9 mouse cellular contexts compared by ENCODE assay signal in genomic region chr4:107223225-107224204, GRCm38 (mm10). TPM values are rescaled to one million over a fixed set of nuclear protein-coding genes. Genes with fewer than 3 reads are reported as not detected.
DNase-seq lines count a peak whose midpoint lies in the region; ATAC-seq lines count a peak whose summit lies in the region.
"Had no signal": no experiment of that assay in that cellular context is flagged by ENCODE, and none has a peak within 500 bp of the region (broad histone marks: within the 10 kb centered on the region; RNA-seq: fewer than 3 reads in every experiment).

No protein-coding gene starts in this region.

- intact Hi-C loops in gastrocnemius, postnatal 36 days (cut with DNase I): no loop called here

- peak; percentile 16 for DNase-seq in cerebellum, adult 11-12 months
- peak; percentile 29 for DNase-seq in spleen, adult 12 weeks (ENCODE audit: low spot score)
- no peak for DNase-seq in spleen, adult 18-20 months
- peak; percentile 49 to 51 for DNase-seq in gastrocnemius, postnatal 36 days
- peak; percentile 64 for DNase-seq in large intestine, adult 2 months (ENCODE audit: low read depth, low spot score)
- DNase-seq in ovary, postnatal 36 days (ENCODE audit: low spot score): peak; percentile 29
- no peak for DNase-seq in thymus, postnatal 25 days

- no peak for ATAC-seq in cerebellum, adult (ENCODE audit: insufficient number of reproducible peaks, low FRiP score, low TSS enrichment)

- WGBS in large intestine, adult 2 months: 50% methylated on average over 11 of the region's 11 CpGs

RNA-seq across cellular contexts. Expression of gene Ldlrad1, which starts 14.5 kb away (rescaled TPM):
- not detected for total RNA-seq in gastrocnemius, postnatal 36 days (2021)
- 0.21 and 0.29 TPM in 2 replicates for polyA plus RNA-seq in large intestine, adult 2 months (2012; rRNA removed)
- polyA plus RNA-seq: embryonic facial prominence, embryonic 12.5 days had no signal

RNA-seq across cellular contexts. Expression of gene Lrrc42, which starts 29.8 kb away (rescaled TPM):
- total RNA-seq in gastrocnemius, postnatal 36 days (2021): 1 to 10 TPM; 7.0 to 7.8 TPM
- polyA plus RNA-seq in large intestine, adult 2 months (2012; rRNA removed): 18.3 and 24.7 TPM in 2 replicates

RNA-seq across cellular contexts. Expression of gene Hspb11, which starts 29.9 kb away (rescaled TPM):
- total RNA-seq in gastrocnemius, postnatal 36 days (2021): 10 to 100 TPM; 10.4 to 10.6 TPM
- polyA plus RNA-seq in large intestine, adult 2 months (2012; rRNA removed): 2.9 and 3.5 TPM in 2 replicates

RNA-seq across cellular contexts. Expression of gene Tceanc2, which starts 44.6 kb away (rescaled TPM):
- total RNA-seq in gastrocnemius, postnatal 36 days (2021): 10 to 100 TPM in 1 of 2 experiments, 1 to 10 TPM in 1; 9.6 to 10.4 TPM
- polyA plus RNA-seq in large intestine, adult 2 months (2012; rRNA removed): 5.7 and 7.1 TPM in 2 replicates

RNA-seq across cellular contexts. Expression of gene Tmem59, which starts 45.3 kb away (rescaled TPM):
- total RNA-seq in gastrocnemius, postnatal 36 days (2021): 10 to 100 TPM; 68.4 to 77.1 TPM
- polyA plus RNA-seq in large intestine, adult 2 months (2012; rRNA removed): 334 and 356 TPM in 2 replicates

Comparison
In these comparisons a context has a peak if more than half of its experiments do, and no peak if none do; other contexts are left out.
1. DNase-seq: peak in cerebellum, adult 11-12 months (single experiment), spleen, adult 12 weeks (single experiment), gastrocnemius, postnatal 36 days (2 of 2), large intestine, adult 2 months (single experiment) and ovary, postnatal 36 days (single experiment); none in spleen, adult 18-20 months (0 of 2) and thymus, postnatal 25 days (single experiment).